Mouse (Mus musculus) right cerebral cortex, postnatal 36 days (tissue): ENCODE results near the gene Cst10.
A peak's percentile ranks its signal among the peaks of the same experiment; 100 is the strongest.

Source experiments
- DNase-seq, 2 experiments: peaks; one replicate each; pipeline ENCODE4 v3.0.0; 2022; ENCODE audit warnings: low spot score in 2 of 2, mixed read lengths in 1 of 2

Cst10 gene

GRCm38 (mm10) chr2:149404757-149405156 lies at the start of gene Cst10:
Gene Cst10 (plus strand): TSS chr2:149405057.
- no peak for DNase-seq

GRCm38 (mm10) chr2:149392951-149393350 lies 11.9 kb upstream of the Cst10 start:
- no peak for DNase-seq

- DNase-seq = peak in 1 of 2 experiments; percentile 5
Measured at GRCm38 (mm10) chr2:149422564-149422963, 17.7 kb downstream of the Cst10 start.
